Mouse (Mus musculus) embryonic facial prominence, embryonic 15.5 days (tissue): ENCODE data around the gene Fxyd1. TPM values are rescaled to one million over a fixed set of nuclear protein-coding genes. Genes with fewer than 3 reads are reported as not detected.

Source experiments
- ATAC-seq: fragments of 200-750 bp; cut with Nextera tagmentation; 2 replicates; pipeline ENCODE4 v1.8.0; 2017; ENCODE audit warnings: low read depth, moderate TSS enrichment; ENCODE audit not compliant: insufficient number of reproducible peaks, low FRiP score, low TSS enrichment
- H3K27ac ChIP-seq: fragments of 300-500 bp; sonication (generic); replicated peaks from 2 replicates; pipeline ENCODE4 v1.5.1; 2015; ENCODE audit warnings: mild to moderate bottlenecking, inconsistent platforms
- H3K27me3 ChIP-seq: fragments of 300-500 bp; sonication (generic); 2 replicates; pipeline ENCODE4 v1.6.1; 2015; ENCODE audit warnings: inconsistent platforms
- H3K36me3 ChIP-seq: fragments of 300-500 bp; sonication (generic); 2 replicates; pipeline ENCODE4 v1.6.1; 2015; ENCODE audit warnings: mild to moderate bottlenecking, inconsistent platforms
- H3K4me1 ChIP-seq: fragments of 300-500 bp; sonication (generic); 2 replicates; pipeline ENCODE4 v1.6.1; 2015; ENCODE audit warnings: inconsistent platforms
- H3K4me2 ChIP-seq: fragments of 300-500 bp; sonication (generic); replicated peaks from 2 replicates; pipeline ENCODE4 v1.6.1; 2015; ENCODE audit warnings: mild to moderate bottlenecking, inconsistent platforms
- H3K4me3 ChIP-seq: fragments of 300-500 bp; sonication (generic); replicated peaks from 2 replicates; pipeline ENCODE4 v1.5.1; 2015; ENCODE audit warnings: mild to moderate bottlenecking, inconsistent platforms
- H3K9ac ChIP-seq: fragments of 300-500 bp; sonication (generic); 2 replicates; pipeline ENCODE4 v1.6.1; 2015; ENCODE audit warnings: inconsistent platforms
- H3K9me3 ChIP-seq: fragments of 300-500 bp; sonication (generic); replicated peaks from 2 replicates; pipeline ENCODE4 v1.6.1; 2016; ENCODE audit warnings: inconsistent platforms
- WGBS: fragments of 180-500 bp; shearing (Covaris S2); methylation state at CpG from one replicate; pipeline ENCODE4 v1.1.7; 2015; 5-methylcytosine and 5-hydroxymethylcytosine counted together
- polyA plus RNA-seq: library from polyadenylated mRNA; unstranded; fragments of >200 nt; fragmentation: Nextera tagmentation; extraction: Ambion mirVana; gene quantifications from 2 replicates; pipeline ENCODE4 v1.2.1, GENCODE M21; 2015

The Fxyd1 gene
- polyA plus RNA-seq, 1 experiment from 2014 or later: 115 TPM

- H3K27me3 ChIP-seq: no peaks in the 10 kb centered on the region
- 29% methylated on average over 6 of the region's 6 CpGs for WGBS
Observed at GRCm38 (mm10) chr7:31077470-31077869, 20.5 kb upstream of the Fxyd1 start.

GRCm38 (mm10) chr7:31076492-31076891 is 19.5 kb upstream of the Fxyd1 start, which contains the start of gene Fxyd3:
Fxyd3 (minus strand) TSS chr7:31076704.
- 24% methylated on average over 5 of the region's 5 CpGs for WGBS
- peak within 1 kb of the TSS; percentile 59 for H3K27ac ChIP-seq
- no peak within 1 kb of the TSS for H3K9ac ChIP-seq
- H3K4me2 ChIP-seq: peak within 1 kb of the TSS; percentile 35
- H3K4me1 ChIP-seq: peaks cover 26% of the 10 kb centered on the region
- ATAC-seq: 0 out of 2 replicates have a peak, but pooled peaks have one; percentile 17
- peak within 1 kb of the TSS; percentile 25 for H3K4me3 ChIP-seq
- H3K36me3 ChIP-seq: no peaks in the 10 kb centered on the region
- H3K9me3 ChIP-seq: no peaks in the 10 kb centered on the region
- H3K27me3 ChIP-seq: no peaks in the 10 kb centered on the region

More at GRCm38 (mm10) chr7:31077470-31077869, 20.5 kb upstream of the Fxyd1 start:
- Histone ChIP-seq H3K9ac (no peak overlapping the region), H3K27ac (no peak overlapping the region), H3K4me3 (no peak overlapping the region), H3K4me1 (peaks cover 23% of the 10 kb centered on the region), H3K4me2 (no peak overlapping the region), H3K9me3 (no peaks in the 10 kb centered on the region), H3K36me3 (no peaks in the 10 kb centered on the region)
- no peak for ATAC-seq

GRCm38 (mm10) chr7:31074713-31075069 is 17.7 kb upstream of the Fxyd1 start:
- no peak for ATAC-seq
- H3K4me1 ChIP-seq: peaks cover 26% of the 10 kb centered on the region
- no peaks in the 10 kb centered on the region for H3K36me3 ChIP-seq
- no peak overlapping the region for H3K4me2 ChIP-seq
- no peaks in the 10 kb centered on the region for H3K9me3 ChIP-seq
- no peak overlapping the region for H3K27ac ChIP-seq
- no peak overlapping the region for H3K9ac ChIP-seq
- WGBS: 67% methylated on average over 5 of the region's 5 CpGs
- H3K4me3 ChIP-seq: no peak overlapping the region
- no peaks in the 10 kb centered on the region for H3K27me3 ChIP-seq

GRCm38 (mm10) chr7:31074061-31074712 is 17.2 kb upstream of the Fxyd1 start:
- H3K4me1 ChIP-seq: peaks cover 26% of the 10 kb centered on the region
- H3K4me2 ChIP-seq: no peak overlapping the region
- no peaks in the 10 kb centered on the region for H3K9me3 ChIP-seq
- no peak overlapping the region for H3K4me3 ChIP-seq
- H3K27me3 ChIP-seq: no peaks in the 10 kb centered on the region
- H3K27ac ChIP-seq: no peak overlapping the region
- no peak overlapping the region for H3K9ac ChIP-seq
- ATAC-seq: no peak
- no peaks in the 10 kb centered on the region for H3K36me3 ChIP-seq
- WGBS: 57% methylated on average over 7 of the region's 7 CpGs

GRCm38 (mm10) chr7:31073546-31073945 is 16.5 kb upstream of the Fxyd1 start:
- H3K27ac ChIP-seq: no peak overlapping the region
- no peak overlapping the region for H3K9ac ChIP-seq
- ATAC-seq: no peak
- no peak overlapping the region for H3K4me3 ChIP-seq
- H3K4me2 ChIP-seq: no peak overlapping the region
- no peaks in the 10 kb centered on the region for H3K9me3 ChIP-seq
- no peaks in the 10 kb centered on the region for H3K36me3 ChIP-seq
- H3K4me1 ChIP-seq: peaks cover 26% of the 10 kb centered on the region
- H3K27me3 ChIP-seq: no peaks in the 10 kb centered on the region

- Histone ChIP-seq H3K4me3 (no peak overlapping the region), H3K9ac (no peak overlapping the region), H3K36me3 (no peaks in the 10 kb centered on the region), H3K27me3 (no peaks in the 10 kb centered on the region), H3K4me2 (no peak overlapping the region), H3K4me1 (peaks cover 26% of the 10 kb centered on the region), H3K9me3 (no peaks in the 10 kb centered on the region), H3K27ac (peak overlapping the region; percentile 29; the same call in 1 of the 2 replicates)
- 37% methylated on average over 9 of the region's 9 CpGs for whole genome bisulfite sequencing
- ATAC-seq: no peak
Observed at GRCm38 (mm10) chr7:31072326-31072725, 15.3 kb upstream of the Fxyd1 start.

GRCm38 (mm10) chr7:31070324-31070723 is 13.3 kb upstream of the Fxyd1 start:
- H3K27me3 ChIP-seq: no peaks in the 10 kb centered on the region
- no peak overlapping the region for H3K4me2 ChIP-seq
- 59% methylated on average over 6 of the region's 6 CpGs for WGBS
- H3K4me1 ChIP-seq: peaks cover 20% of the 10 kb centered on the region
- no peaks in the 10 kb centered on the region for H3K36me3 ChIP-seq
- H3K9me3 ChIP-seq: no peaks in the 10 kb centered on the region
- no peak for ATAC-seq
- H3K27ac ChIP-seq: no peak overlapping the region
- no peak overlapping the region for H3K4me3 ChIP-seq
- H3K9ac ChIP-seq: no peak overlapping the region

- WGBS: 84% methylated on average over 14 of the region's 14 CpGs
- no peak for ATAC-seq
- Histone ChIP-seq H3K36me3 (no peaks in the 10 kb centered on the region), H3K4me1 (peaks cover 20% of the 10 kb centered on the region), H3K9me3 (no peaks in the 10 kb centered on the region), H3K27ac (no peak overlapping the region), H3K4me2 (no peak overlapping the region), H3K4me3 (no peak overlapping the region), H3K9ac (no peak overlapping the region), H3K27me3 (no peaks in the 10 kb centered on the region)
Observed at GRCm38 (mm10) chr7:31069491-31069890, 12.5 kb upstream of the Fxyd1 start.

GRCm38 (mm10) chr7:31067836-31068235 is 10.8 kb upstream of the Fxyd1 start:
- no peak overlapping the region for H3K4me2 ChIP-seq
- 28% methylated on average over 5 of the region's 5 CpGs for WGBS

GRCm38 (mm10) chr7:31063074-31063560 is 6.1 kb upstream of the Fxyd1 start:
- no peak overlapping the region for H3K9ac ChIP-seq
- no peaks in the 10 kb centered on the region for H3K27me3 ChIP-seq
- no peaks in the 10 kb centered on the region for H3K9me3 ChIP-seq
- no peak overlapping the region for H3K4me2 ChIP-seq
- 77% methylated on average over 12 of the region's 12 CpGs for WGBS
- peaks cover 18% of the 10 kb centered on the region for H3K4me1 ChIP-seq
- no peaks in the 10 kb centered on the region for H3K36me3 ChIP-seq
- no peak overlapping the region for H3K4me3 ChIP-seq
- ATAC-seq: no peak
- H3K27ac ChIP-seq: no peak overlapping the region

More at GRCm38 (mm10) chr7:31067836-31068235, 10.8 kb upstream of the Fxyd1 start:
- H3K4me3 ChIP-seq: no peak overlapping the region
- H3K27ac ChIP-seq: 0 out of 2 replicates have a peak overlapping the region, but pooled peaks have one; percentile 52
- no peaks in the 10 kb centered on the region for H3K27me3 ChIP-seq
- no peak overlapping the region for H3K9ac ChIP-seq
- H3K36me3 ChIP-seq: no peaks in the 10 kb centered on the region
- peaks cover 15% of the 10 kb centered on the region for H3K4me1 ChIP-seq
- peak; percentile 30 for ATAC-seq
- no peaks in the 10 kb centered on the region for H3K9me3 ChIP-seq

- Histone ChIP-seq H3K36me3 (no peaks in the 10 kb centered on the region), H3K4me3 (no peak overlapping the region), H3K27ac (no peak overlapping the region), H3K9ac (no peak overlapping the region), H3K27me3 (no peaks in the 10 kb centered on the region), H3K4me1 (peaks cover 7% of the 10 kb centered on the region; the same call in 1 of the 2 replicates), H3K9me3 (no peaks in the 10 kb centered on the region), H3K4me2 (no peak overlapping the region)
- ATAC-seq: no peak
- WGBS: 87% methylated on average over 7 of the region's 7 CpGs
Observed at GRCm38 (mm10) chr7:31060621-31061010, 3.6 kb upstream of the Fxyd1 start.
